Mouse (Mus musculus): ENCODE results near the gene Klrg2. TPM values are rescaled to one million over a fixed set of nuclear protein-coding genes. Genes with fewer than 3 reads are reported as not detected.

Gene Klrg2
- polyA plus RNA-seq, 1 experiment from 2014 or later: 0.07 TPM

Other genes starting within 250 kb of the Klrg2 start
- gene Ubn2, start 203.3 kb downstream of the Klrg2 start, polyA plus RNA-seq (2015; fragmentation: Nextera tagmentation; extraction: Ambion mirVana): 9.0 and 9.1 TPM in 2 replicates
- gene Fmc1, start 103.7 kb downstream of the Klrg2 start, polyA plus RNA-seq (2015; fragmentation: Nextera tagmentation; extraction: Ambion mirVana): 192 and 255 TPM in 2 replicates
- 26.0 and 27.3 TPM in 2 replicates for gene Luc7l2, start 85.9 kb downstream of the Klrg2 start, polyA plus RNA-seq (2015; fragmentation: Nextera tagmentation; extraction: Ambion mirVana)
- 0.86 and 0.87 TPM in 2 replicates for gene Clec2l, start 25.8 kb upstream of the Klrg2 start, polyA plus RNA-seq (2015; fragmentation: Nextera tagmentation; extraction: Ambion mirVana)
- 2.4 TPM in 2 replicates for gene Tbxas1, start 238.2 kb upstream of the Klrg2 start, polyA plus RNA-seq (2015; fragmentation: Nextera tagmentation; extraction: Ambion mirVana)
- 9.5 and 10.4 TPM in 2 replicates for gene Hipk2, start 238.9 kb upstream of the Klrg2 start, polyA plus RNA-seq (2015; fragmentation: Nextera tagmentation; extraction: Ambion mirVana)

All from heart, embryonic 13.5 days (tissue).